In the genomic region with DNA sequence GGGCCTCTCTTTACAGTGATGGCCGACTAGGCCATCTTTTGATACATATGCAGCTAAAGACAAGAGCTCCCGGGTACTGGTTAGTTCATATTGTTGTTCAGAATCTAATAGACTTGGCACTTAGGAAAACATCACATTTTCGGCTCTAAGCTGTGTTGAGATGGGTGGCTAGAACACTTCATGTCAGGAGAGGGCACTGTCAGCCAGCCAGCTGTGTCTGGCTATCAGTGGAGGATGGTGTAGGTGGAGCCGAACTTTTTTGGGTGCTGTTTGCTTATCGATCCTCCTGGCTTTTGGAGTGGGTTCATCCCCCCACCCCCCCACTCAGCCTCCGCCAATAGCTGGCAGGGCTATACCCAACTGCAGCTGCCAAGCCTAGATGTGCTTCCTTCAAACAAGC, we compare ENCODE assay signal across 21 mouse cellular contexts.
DNase-seq lines count a peak whose midpoint lies in the region; ATAC-seq and TF ChIP-seq lines count a peak whose summit lies in the region.
"Had no signal": no experiment of that assay in that cellular context is flagged by ENCODE, and none has a peak within 500 bp of the region (broad histone marks: within the 10 kb centered on the region; RNA-seq: fewer than 3 reads in every experiment).

No protein-coding gene starts in this region.

- no peak overlapping the region for H3K9ac ChIP-seq in heart, adult 2 months (ENCODE audit: low read depth, low read length)
- H3K9ac ChIP-seq: embryonic facial prominence, embryonic 13.5 days; neural tube, embryonic 13.5 days had no signal

- no peak for ATAC-seq in megakaryocyte-erythroid progenitor cell, adult 5-6 weeks (replicated peaks; ENCODE audit: low FRiP score, low TSS enrichment, poor library complexity, severe bottlenecking)
- ATAC-seq: inflammation-experienced regulatory T-cells, adult 6 months had no signal

- H3K79me2 ChIP-seq in heart, adult 2 months (replicated peaks; ENCODE audit: control insufficient read depth, insufficient read depth, low read length), result no peaks in the 10 kb centered on the region

- no peaks in the 10 kb centered on the region for H3K4me1 ChIP-seq in heart, adult 2 months (ENCODE audit: control insufficient read depth, insufficient read depth, low read length)
- H3K4me1 ChIP-seq: embryonic facial prominence, embryonic 13.5 days; heart, embryonic 10.5 days had no signal

- no peak overlapping the region for H3K4me3 ChIP-seq in heart, adult 2 months
- H3K4me3 ChIP-seq: embryonic facial prominence, embryonic 13.5 days; heart, embryonic 10.5 days; midbrain, embryonic 10.5 days; neural tube, embryonic 13.5 days had no signal

- 43% methylated on average over 6 of the region's 6 CpGs for WGBS in heart, adult 2 months

- TF ChIP-seq EP300 in heart, adult 2 months (IDR thresholded peaks at IDR 0.05; ENCODE audit: insufficient read depth, low read depth, low read length), result no peak

- TF ChIP-seq CTCF in heart, adult 2 months (IDR thresholded peaks at IDR 0.05), result peak; percentile 18; the same call in 1 of the 2 replicates

- no peaks in the 10 kb centered on the region for H3K27me3 ChIP-seq in heart, adult 2 months (ENCODE audit: control insufficient read depth, insufficient read depth, low read length)
- H3K27me3 ChIP-seq: embryonic facial prominence, embryonic 13.5 days; neural tube, embryonic 13.5 days had no signal

- intact Hi-C loops in heart, adult 2 months (cut with DNase I), result no loop called here

- H3K36me3 ChIP-seq in heart, adult 2 months (ENCODE audit: control insufficient read depth, insufficient read depth, low read length), result no peaks in the 10 kb centered on the region
- H3K36me3 ChIP-seq: embryonic facial prominence, embryonic 13.5 days; heart, embryonic 10.5 days; midbrain, embryonic 10.5 days; neural tube, embryonic 13.5 days had no signal

- DNase-seq in heart, adult 2 months, result no peak
- DNase-seq in heart, adult 11 months, result no peak
- DNase-seq in layer of hippocampus, adult 9-11 months, result peak; percentile 37
- no peak for DNase-seq in layer of hippocampus, postnatal 14 days (ENCODE audit: low spot score in 2 of 2)
- DNase-seq in 3T3-L1 (ENCODE audit: low read depth, low spot score), result peak; percentile 6
- DNase-seq in NIH3T3 (ENCODE audit: low read depth), result peak; percentile 41
- no peak for DNase-seq in urinary bladder, postnatal 36 days (ENCODE audit: low spot score in 2 of 2)
- DNase-seq: adrenal gland, adult 2 months; cerebellum, adult 18-20 months; gastrocnemius, postnatal 25 days; heart, postnatal 14 days; liver; lung, adult 2 months; lung, postnatal 36 days; thymus, adult 2 months had no signal

- no peak overlapping the region for H3K27ac ChIP-seq in heart, adult 2 months
- H3K27ac ChIP-seq: embryonic facial prominence, embryonic 13.5 days; heart, embryonic 10.5 days; midbrain, embryonic 10.5 days; neural tube, embryonic 13.5 days had no signal

- no peak for TF ChIP-seq POLR2A in heart, adult 2 months (IDR thresholded peaks at IDR 0.05; ENCODE audit: insufficient read depth, low read depth, low read length)

Comparison
In these comparisons a context has a peak if more than half of its experiments do, and no peak if none do; other contexts are left out.
1. DNase-seq: peak in layer of hippocampus, adult 9-11 months (single experiment), 3T3-L1 (single experiment) and NIH3T3 (single experiment); none in heart, adult 2 months (0 of 2), heart, adult 11 months (single experiment), layer of hippocampus, postnatal 14 days (0 of 2) and urinary bladder, postnatal 36 days (0 of 2).